Mouse (Mus musculus) ES-E14 (cell line): ENCODE results near the gene Tmem169. TPM values are rescaled to one million over a fixed set of nuclear protein-coding genes. Genes with fewer than 3 reads are reported as not detected.

Source experiments
- DNase-seq: peaks from one replicate; pipeline ENCODE4 v3.0.0-alpha.2; 2013; ENCODE audit warnings: low read depth, low spot score
- H3K27ac ChIP-seq: 2 replicates; pipeline ENCODE4 v1.5.1; 2012; ENCODE audit warnings: low read depth, mild to moderate bottlenecking, low read length, moderate library complexity, mixed read lengths; ENCODE audit not compliant: poor library complexity, insufficient read depth, severe bottlenecking
- H3K36me3 ChIP-seq: 2 replicates; pipeline ENCODE4 v1.6.1; 2012; ENCODE audit warnings: mild to moderate bottlenecking, low read length, moderate library complexity, mixed read lengths; ENCODE audit not compliant: control insufficient read depth, poor library complexity, insufficient read depth, severe bottlenecking
- H3K4me1 ChIP-seq, 2 experiments: fragments of 150-350 bp in 1 of 2; sonication (generic) in 1 of 2; 2 replicates each; pipeline ENCODE4 v1.6.1; 2012; ENCODE audit warnings: low read length in 2 of 2, mild to moderate bottlenecking in 1 of 2, mixed read lengths in 1 of 2; ENCODE audit not compliant: control insufficient read depth in 2 of 2, insufficient read depth in 2 of 2, poor library complexity in 1 of 2
- H3K4me3 ChIP-seq, 2 experiments: fragments of 150-350 bp in 1 of 2; sonication (generic) in 1 of 2; 2 replicates each; pipeline ENCODE4 v1.5.1; 2012; ENCODE audit warnings: low read length in 2 of 2, low read depth in 1 of 2, mild to moderate bottlenecking in 1 of 2, mixed read lengths in 1 of 2; ENCODE audit not compliant: insufficient read depth in 1 of 2, poor library complexity in 1 of 2, severe bottlenecking in 1 of 2
- H3K9ac ChIP-seq: 2 replicates; pipeline ENCODE4 v1.6.1; 2012; ENCODE audit warnings: low read depth, mild to moderate bottlenecking, low read length, mixed read lengths; ENCODE audit not compliant: poor library complexity, insufficient read depth, severe bottlenecking
- H3K9me3 ChIP-seq: fragments of 150-350 bp; sonication (generic); 2 replicates; pipeline ENCODE4 v1.6.1; 2012; ENCODE audit warnings: low read depth, mild to moderate bottlenecking, low read length; ENCODE audit not compliant: control insufficient read depth, insufficient read depth
- CHD2 ChIP-seq: IDR thresholded peaks from 2 replicates; pipeline ENCODE4 v1.6.1; 2014; ENCODE audit warnings: mild to moderate bottlenecking, low read depth, low read length, inconsistent platforms
- HCFC1 ChIP-seq: IDR thresholded peaks from 2 replicates; pipeline ENCODE4 v1.6.1; 2012; ENCODE audit warnings: low read length, inconsistent platforms, borderline replicate concordance; ENCODE audit not compliant: insufficient read depth
- MAFK ChIP-seq: IDR thresholded peaks from 2 replicates; pipeline ENCODE4 v1.6.1; 2014; ENCODE audit warnings: mild to moderate bottlenecking, low read depth, low read length, inconsistent platforms; ENCODE audit not compliant: insufficient read depth
- ZC3H11A ChIP-seq: IDR thresholded peaks from 2 replicates; pipeline ENCODE4 v1.6.1; 2012; ENCODE audit warnings: low read depth, mild to moderate bottlenecking, inconsistent platforms, low read length, borderline replicate concordance
- ZNF384 ChIP-seq: IDR thresholded peaks from 2 replicates; pipeline ENCODE4 v1.6.1; 2012; ENCODE audit warnings: low read depth, low read length, inconsistent platforms
- in situ Hi-C, 2 experiments: fragments of 600-800 bp; cut with MboI; formaldehyde crosslinking; loops; one replicate each; pipeline ENCODE4 v1.15.1; 2025; ENCODE audit warnings: low sequenced_read_pairs in 2 of 2, inconsistent platforms in 1 of 2; ENCODE audit not compliant: unreplicated experiment in 2 of 2
- total RNA-seq: library from RNA; depleted of rRNA; stranded (reverse); fragments of 300-350 nt; gene quantifications from 2 replicates; pipeline ENCODE4 v1.2.3, GENCODE M21; 2012

Gene Tmem169
- total RNA-seq, 1 experiment = 0.36 TPM

DNA sequence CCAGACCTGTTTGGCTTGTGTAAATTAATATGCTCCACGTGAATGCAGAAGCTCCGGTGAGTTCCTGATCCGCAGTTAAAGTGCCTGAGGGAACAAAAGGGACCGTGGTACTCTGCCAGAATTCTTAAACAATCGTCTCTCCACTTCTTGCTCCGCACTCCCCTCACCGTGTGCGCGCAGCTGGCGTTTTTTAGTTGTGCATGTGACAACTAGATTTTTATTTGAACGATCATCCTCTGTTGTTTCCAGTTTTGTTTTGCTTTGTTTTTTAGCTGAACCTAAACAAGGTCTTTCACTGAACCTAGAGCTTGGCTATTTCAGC is 28.4 kb upstream of the Tmem169 start:
- DNase-seq = no peak
- H3K4me1 ChIP-seq = peaks cover 0 to 9% of the 10 kb centered on the region in 2 experiments; a peak in 1 of 4 replicates
- TF ChIP-seq ZNF384 = no peak
- TF ChIP-seq ZC3H11A = no peak
- TF ChIP-seq HCFC1 = no peak
- no peak for TF ChIP-seq MAFK
- no peak for TF ChIP-seq CHD2
- H3K9me3 ChIP-seq = no peaks in the 10 kb centered on the region
- H3K36me3 ChIP-seq = no peaks in the 10 kb centered on the region
- H3K4me3 ChIP-seq = no peak overlapping the region
- peak overlapping the region; percentile 9; the same call in 1 of the 2 replicates for H3K9ac ChIP-seq
- no peak overlapping the region for H3K27ac ChIP-seq
- in situ Hi-C loops = no loop called here

DNA sequence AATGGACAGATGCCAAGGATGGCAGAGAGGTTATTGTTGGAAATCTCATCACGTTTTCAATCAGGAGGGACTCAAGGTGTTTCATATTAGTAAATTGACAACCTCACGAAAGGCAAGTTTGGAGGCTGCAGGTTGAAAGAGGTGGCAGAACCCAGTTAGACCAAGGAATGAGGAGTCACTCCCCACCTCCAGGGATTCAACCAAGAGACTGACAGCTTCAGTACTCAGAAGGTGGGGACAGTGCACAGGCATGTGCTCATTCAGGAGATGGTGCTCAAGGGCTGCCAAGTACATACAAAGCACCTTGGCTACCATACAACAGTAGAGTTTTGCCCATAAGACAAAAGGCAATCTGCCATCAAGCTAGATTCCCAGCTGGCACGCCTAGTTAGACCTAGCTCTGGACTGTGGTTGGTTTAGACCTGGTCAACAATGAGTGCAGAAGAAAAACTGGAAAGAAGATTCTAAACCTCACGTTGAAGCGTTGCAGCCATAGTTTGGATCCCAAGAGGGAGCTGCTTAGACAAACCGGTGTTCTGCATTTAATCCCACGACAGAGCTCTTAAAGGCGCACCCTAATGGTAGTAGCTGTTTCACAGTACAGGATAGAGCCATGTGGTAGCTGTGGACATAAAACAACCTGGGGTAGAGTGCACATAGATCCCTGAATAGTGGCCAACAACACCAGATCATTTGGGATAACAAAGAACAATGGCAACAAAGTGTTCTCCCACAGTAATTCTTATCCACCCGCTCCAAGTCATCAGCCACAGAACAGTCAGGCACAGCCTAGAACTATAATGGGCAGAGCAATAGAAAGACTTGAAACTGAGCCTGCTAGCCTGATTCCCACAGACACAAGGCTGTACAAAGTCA is 27.6 kb upstream of the Tmem169 start:
- in situ Hi-C loops = no loop called here
- Histone ChIP-seq H3K9ac (no peak overlapping the region), H3K27ac (no peak overlapping the region), H3K9me3 (no peaks in the 10 kb centered on the region), H3K4me1 (peaks cover 0 to 6% of the 10 kb centered on the region in 2 experiments; a peak in 1 of 4 replicates), H3K4me3 (no peak overlapping the region), H3K36me3 (no peaks in the 10 kb centered on the region)
- TF ChIP-seq ZNF384 = no peak
- no peak for TF ChIP-seq HCFC1
- TF ChIP-seq CHD2 = no peak
- no peak for TF ChIP-seq MAFK
- no peak for TF ChIP-seq ZC3H11A
- no peak for DNase-seq

- no peak overlapping the region for H3K9ac ChIP-seq
- no peak overlapping the region for H3K4me3 ChIP-seq
- peaks cover 2 to 9% of the 10 kb centered on the region in 2 experiments; a peak in 3 of 4 replicates for H3K4me1 ChIP-seq
- H3K27ac ChIP-seq = no peak overlapping the region
- in situ Hi-C loops = no loop called here
- no peak for TF ChIP-seq HCFC1
- no peak for TF ChIP-seq MAFK
- no peak for TF ChIP-seq ZC3H11A
- TF ChIP-seq ZNF384 = no peak
- TF ChIP-seq CHD2 = no peak
- no peak for DNase-seq
- peaks cover 6% of the 10 kb centered on the region; the same call in 1 of the 2 replicates for H3K36me3 ChIP-seq
- H3K9me3 ChIP-seq = no peaks in the 10 kb centered on the region
Measured at GRCm38 (mm10) chr1:72263099-72263498, 21.1 kb upstream of the Tmem169 start.

- peaks cover 8% of the 10 kb centered on the region; the same call in 1 of the 2 replicates for H3K36me3 ChIP-seq
- TF ChIP-seq ZNF384 (no peak), HCFC1 (no peak), ZC3H11A (no peak), CHD2 (no peak)
- in situ Hi-C loops = no loop called here
- no peak overlapping the region for H3K9ac ChIP-seq
- no peak overlapping the region for H3K27ac ChIP-seq
- DNase-seq = no peak
- H3K4me3 ChIP-seq = no peak overlapping the region
- no peaks in the 10 kb centered on the region for H3K4me1 ChIP-seq
- H3K9me3 ChIP-seq = no peaks in the 10 kb centered on the region
Measured at GRCm38 (mm10) chr1:72278085-72278484, 6.1 kb upstream of the Tmem169 start.
